Mouse (Mus musculus) natural killer cell, adult 2 months (primary cell): ENCODE results near the gene Ncoa4.
A peak's percentile ranks its signal among the peaks of the same experiment; 100 is the strongest.
"Not testable (repeated sequence)": the region's sequence is repeated elsewhere in the genome, so short reads cannot be mapped to it uniquely, and the experiment has no call there.

Source experiments
- DNase-seq, 2 experiments: peaks; one replicate each; pipeline ENCODE4 v3.0.0; 2022; ENCODE audit warnings: low spot score in 2 of 2

The Ncoa4 gene

DNA sequence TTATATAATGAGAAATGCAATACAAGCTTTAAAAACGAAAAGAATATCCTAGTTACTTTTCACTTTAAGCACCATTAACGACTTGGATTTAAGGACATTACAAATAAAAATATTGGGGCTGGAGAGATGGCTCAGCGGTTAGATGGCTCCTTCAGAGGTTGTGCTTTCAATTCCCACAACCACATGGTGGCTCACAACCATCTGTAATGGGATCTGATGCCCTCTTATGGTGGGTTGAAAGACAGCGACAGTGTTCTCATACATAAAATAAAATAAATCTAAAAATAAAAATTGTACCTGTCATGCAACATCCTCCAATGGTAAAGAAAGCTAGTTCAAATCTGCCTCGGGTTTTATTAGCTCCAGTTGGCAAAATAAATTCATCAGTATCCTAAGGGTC is 33.9 kb downstream of the Ncoa4 start:
- DNase-seq, result not testable (repeated sequence)

DNA sequence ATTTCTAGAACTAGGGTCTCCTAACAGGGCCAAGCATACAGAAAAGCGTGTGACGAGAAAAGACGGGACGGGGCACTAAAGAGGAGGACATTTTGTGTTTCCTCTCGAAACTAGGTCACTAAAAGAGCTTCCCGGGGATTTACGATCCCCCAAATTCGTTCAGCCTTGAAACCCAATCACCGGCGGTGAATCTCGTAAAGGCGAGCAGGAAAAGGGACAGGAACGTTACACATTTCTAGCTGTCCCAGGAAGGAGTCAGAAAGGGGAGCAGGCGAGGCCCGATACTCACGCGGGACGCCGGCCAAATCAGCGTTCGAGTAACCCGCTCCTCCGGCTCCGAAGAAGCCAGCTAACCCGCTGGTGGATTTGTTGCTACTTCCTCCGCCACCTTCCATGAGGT is 41.7 kb downstream of the Ncoa4 start:
- no peak for DNase-seq

DNA sequence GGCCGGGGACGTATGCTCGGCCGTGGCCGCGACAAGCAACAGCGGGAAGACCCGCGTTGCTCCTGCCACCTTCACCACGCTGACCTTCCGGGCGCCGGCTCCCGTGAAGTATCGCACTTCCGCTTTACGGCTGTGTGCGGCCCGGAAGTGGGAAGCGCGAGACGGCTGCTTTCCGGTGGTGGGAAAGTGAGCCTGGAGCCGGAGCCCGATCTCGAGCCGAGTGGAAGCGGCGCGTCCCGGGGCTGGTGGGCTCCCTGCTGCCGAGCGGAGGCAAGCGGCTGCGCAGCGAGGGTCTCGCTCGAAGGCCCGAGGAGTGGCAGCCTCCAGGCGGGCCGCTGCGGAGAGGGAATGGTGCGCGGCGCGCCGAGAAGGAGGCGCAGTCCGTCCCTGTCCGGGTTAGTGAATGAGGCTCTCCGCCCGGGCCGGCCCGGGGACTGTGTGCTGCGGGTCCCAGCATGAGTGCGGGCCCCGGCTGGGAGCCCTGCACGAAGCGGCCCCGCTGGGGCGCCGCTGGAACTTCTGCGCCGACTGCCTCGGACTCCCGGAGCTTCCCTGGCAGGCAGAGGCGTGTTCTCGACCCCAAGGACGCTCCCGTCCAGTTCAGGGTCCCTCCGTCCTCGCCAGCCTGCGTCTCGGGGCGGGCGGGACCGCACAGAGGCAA is 42.3 kb downstream of the Ncoa4 start, which contains the start of the genes Timm23 and Parg:
Gene Timm23 (minus strand): TSS at position 108 of the 661 bp plus-strand sequence.
Gene Parg (plus strand): TSS at position 159 of the 661 bp plus-strand sequence.
- peak; percentile 71 to 77 for DNase-seq

- DNase-seq, result no peak
Measured at GRCm38 (mm10) chr14:32226601-32227000, 66.9 kb downstream of the Ncoa4 start.

GRCm38 (mm10) chr14:32228996-32229395 is 69.3 kb downstream of the Ncoa4 start:
- DNase-seq, result peak; percentile 11 to 36
